Mouse (Mus musculus): ENCODE measurements around the gene Lamc1.
A peak's percentile ranks its signal among the peaks of the same experiment; 100 is the strongest.

Gene Lamc1

DNA sequence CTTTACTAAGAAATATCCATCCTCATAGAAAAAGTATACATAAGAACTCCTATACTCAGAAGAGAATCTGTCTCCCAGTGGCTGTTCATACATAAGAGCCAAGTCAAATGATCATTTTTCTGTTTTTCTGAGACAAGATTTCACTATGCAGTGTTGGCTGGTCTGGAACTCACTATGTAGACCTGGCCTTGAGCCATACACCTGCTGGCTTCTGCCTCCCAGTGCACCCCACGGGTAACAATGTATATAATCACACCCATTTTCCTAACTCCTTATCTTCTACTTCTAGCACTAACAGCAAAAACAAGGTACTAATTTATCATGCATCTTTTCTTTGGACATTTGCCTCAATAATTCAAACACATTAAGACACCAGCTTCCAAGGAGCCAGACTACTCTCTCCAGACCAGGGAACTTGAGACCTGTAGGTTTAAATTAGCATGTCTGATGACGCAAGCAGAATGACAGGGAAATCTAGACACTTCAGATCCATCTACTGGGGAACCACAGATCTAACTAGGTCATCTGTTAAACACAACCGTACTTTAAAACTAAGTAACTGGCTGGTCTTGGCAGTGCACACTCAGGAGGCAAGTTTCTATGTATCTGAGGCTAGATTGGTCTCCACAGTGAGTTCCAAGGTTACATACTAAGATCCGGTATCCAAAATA is 79.9 kb downstream of the Lamc1 start:
- DNase-seq = peak in 1 of 2 experiments; percentile 11

DNA sequence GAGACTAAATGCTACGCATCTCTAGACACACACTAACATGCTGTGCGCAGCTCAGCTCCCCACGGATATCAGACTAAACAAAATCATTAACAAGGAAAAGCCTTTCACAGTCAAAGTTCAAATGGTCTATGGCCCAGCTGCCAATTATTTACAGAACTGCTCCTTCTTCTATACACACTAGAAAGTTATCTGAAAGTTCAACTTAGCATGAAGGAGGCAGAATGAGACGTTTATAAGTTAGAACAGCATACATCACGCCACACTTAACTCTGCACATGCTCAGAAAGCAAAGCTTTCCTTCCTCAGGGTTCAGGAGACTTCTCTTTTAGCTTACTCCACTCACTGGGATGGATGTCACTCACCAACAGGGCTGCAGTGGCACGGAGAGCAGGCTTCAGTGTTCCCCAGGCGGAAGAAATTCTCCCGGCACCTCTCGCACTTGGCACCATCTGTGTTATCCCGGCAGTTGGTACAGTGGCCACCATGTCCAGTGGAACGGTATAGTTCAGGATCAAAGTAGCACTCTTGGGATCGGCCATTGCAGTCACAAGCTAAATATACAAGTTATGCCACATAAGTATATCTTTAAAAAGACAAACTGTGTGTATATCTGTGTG is 80.9 kb downstream of the Lamc1 start:
- DNase-seq = peak; percentile 58 to 67

DNA sequence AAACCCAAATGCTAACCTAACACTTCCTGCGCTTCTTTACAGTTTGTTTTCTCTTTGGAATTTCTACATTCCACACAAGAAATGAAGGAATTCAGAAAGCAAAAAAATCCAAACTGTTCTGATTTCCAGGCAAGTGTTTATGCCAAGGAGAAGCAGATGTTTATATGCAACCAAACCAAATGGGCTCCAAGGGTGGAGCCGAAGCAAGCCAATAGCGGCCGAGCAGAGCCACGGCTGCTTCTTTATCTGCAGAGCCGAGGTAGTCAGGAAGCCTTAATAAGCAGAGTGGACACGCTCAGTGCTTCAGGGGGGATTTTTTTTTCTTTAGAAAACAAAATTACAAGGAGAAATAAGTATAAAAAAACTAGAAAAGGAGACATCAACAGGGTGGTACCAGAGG is 91.2 kb downstream of the Lamc1 start:
- DNase-seq = no peak

DNA sequence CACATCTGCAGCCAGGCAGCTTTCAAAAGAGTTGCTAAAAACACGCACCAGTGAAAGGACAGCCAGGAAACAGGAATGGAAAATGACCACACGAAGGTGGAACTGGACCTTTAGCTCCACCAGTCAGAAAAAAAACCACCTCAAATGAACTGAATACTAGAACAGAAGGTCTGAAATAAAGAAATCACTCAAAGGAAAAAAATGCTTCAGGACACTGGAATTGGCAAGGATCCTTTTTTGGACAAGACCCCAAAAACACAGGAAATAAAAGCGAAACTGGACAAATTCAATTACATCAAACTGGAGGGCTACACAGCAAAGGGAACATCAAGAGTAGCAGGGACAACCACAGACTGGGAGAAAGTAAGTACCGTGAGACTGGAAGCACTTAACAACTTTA is 97.0 kb downstream of the Lamc1 start:
- DNase-seq = no peak

DNA sequence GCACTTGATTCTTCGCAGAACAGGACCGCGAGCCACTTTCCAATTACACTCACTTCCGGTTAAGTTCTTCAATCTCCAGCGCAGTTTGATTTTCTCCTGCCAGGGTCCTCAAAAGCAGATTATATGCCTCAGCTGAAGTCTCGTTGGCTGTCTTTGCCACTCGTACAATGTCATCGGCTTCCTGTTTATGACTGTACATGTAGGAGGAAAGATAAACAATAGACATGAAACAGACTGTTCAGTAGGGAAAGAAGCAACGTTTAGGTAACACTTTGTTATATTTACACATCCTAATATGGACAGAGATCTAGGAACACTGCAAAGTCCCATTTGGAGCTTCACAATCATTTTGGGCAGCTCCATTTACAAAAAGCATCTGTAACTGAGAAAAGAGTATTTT is 100.9 kb downstream of the Lamc1 start:
- no peak for DNase-seq

DNA sequence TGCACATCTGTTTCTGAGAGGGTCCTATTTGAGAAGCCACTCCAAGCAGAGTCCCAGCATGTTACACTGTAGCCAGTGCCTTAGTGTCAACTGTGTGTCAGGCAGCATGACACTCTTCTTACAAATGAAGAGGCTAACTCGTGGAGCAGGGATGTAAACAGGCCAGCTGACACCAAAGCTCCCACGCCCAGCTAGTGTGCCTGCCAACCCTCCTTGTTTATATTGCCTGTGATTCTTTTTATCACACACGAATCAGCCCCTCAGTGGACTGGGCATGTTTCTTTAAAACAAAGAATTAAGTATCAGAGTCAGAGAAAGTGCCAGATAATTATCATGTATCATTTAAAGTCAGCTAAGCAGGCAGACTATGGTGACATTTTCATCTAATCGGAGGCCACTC is 104.7 kb downstream of the Lamc1 start:
- DNase-seq = no peak

DNA sequence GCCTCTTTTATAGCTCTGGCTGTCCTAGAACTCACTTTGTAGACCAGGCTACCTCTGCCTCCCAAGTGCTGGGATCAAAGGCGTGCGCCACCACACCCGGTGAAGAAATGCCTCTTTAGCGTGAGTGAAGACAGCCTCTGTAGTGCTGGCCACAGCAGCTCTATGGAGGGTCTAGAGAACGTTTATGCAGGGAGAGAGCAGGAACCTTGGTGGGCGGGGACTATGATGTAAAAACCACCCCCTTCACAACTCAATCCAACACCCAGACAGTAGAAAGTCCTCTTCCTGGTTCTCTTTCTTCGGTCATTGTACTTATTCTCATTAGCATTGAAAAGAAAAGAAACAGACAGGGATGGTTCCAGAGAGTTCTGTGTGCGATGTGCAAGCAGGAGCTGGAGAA is 105.5 kb downstream of the Lamc1 start:
- DNase-seq = no peak

DNA sequence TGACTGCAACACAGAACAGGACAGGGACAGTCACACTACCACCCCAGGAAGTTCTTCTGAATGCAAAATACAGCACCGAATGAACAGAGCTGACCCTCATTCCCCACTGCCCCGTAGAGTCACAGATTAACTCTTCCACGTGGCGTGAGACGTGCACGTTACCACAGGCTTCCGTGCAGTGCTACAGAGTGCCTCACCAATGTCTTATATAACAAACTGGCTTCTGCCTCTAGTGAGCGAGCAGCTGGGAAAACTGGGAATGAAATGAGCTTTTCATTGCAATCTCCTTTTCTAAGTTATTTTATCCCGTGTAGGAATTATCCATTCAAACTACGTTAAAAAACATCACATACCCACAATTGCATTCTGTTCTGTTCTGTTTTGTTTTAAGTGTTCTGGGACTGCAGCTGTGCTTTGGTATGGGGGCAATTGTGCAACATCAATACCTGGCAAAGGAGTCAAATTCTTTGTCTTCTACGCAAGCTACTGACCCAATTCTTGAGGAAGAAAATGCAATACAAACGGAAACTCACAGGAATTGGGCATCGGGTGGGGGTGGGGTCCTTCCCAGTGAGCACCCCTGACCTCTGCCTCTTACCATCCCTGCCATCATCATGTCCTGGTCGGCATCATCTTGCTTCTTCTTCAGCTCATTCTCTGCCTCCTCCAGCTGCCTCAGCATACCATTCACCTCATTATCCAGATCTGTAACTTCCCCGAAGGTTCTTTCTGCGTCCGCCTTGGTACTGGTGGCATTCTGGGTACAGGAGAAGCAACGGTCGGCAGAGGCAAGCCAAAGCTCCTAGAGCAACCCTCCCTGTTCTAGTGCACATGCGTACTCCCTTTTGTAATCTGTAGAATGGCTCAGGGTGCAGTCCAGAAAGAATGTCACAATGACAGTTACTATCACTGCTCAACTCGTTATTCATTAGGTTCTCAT is 106.5 kb downstream of the Lamc1 start:
- DNase-seq = no peak

DNA sequence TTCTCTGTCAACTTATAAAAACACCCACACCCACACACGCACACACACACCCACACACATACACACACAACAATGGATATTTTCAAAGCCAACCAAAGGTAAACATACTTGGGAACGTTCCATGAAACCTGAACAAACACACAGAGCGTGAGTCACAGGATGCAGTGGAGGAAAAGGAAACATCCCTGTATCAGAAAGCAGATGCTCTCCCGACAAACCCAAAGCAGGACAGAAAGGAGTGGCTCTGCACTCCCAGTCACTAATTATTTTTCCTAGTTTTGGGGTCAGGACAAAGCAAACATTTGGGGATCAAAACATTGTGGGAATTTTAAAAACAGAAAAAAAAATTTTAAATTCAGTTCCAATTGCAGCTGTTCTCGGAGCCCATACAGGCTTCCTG is 108.3 kb downstream of the Lamc1 start:
- DNase-seq = no peak

DNA sequence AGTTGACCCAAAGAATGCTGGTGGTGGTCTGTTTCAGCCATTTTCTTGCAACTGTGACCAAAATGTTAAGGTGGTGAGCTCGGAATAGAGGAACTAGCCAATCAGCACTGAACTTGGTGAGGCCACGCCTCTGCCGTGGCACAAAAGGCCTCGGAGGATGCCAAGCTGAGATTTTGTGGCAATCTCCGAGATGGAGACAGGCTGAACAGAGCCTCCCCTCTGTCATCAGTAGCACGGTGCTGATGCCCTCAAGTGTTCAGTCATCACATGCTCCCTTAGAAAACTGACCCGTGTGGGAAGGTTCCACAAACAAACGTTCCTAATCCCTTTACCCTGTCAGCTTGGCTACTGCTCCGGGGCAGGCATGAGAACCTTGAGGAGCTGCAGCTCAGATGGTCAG is 113.2 kb downstream of the Lamc1 start:
- no peak for DNase-seq

DNA sequence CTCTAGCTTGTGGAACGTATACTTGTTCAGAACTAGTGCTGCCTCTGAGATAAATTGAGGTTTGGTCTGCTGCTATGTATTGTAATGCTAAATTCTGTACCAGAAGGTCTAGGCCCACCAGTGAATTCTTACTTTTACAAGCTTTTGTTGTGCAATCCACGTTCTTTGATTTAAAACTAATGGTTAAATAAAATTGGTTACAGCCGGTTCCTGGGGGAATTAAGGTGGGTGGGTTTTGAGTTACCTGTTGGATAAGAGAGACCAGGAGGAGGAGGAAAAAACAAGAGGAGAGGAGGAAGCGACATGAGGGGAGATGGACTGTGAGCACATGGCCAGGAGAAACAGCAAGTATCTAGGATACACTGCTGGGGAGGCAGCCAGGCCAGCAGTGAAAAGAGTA is 116.1 kb downstream of the Lamc1 start:
- no peak for DNase-seq

DNA sequence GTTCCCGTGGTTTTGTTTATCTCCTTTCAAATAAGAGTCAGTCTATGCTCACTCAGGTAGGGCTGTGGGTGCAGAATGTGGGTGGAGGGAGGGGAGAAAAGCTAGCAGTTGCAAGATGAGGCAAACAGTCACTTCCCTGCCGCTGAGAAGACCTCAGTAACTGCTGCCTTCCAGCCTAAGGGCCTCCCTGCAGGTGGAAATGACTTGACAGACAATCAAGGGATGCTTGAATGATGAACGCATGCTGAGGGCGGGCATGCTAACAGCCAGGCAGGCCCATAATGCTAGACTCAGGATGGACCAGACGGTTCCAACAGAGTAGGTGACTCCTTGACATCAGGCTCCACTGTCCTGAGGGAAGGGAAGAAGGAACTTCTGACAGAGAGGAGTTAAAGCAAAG is 116.9 kb downstream of the Lamc1 start:
- DNase-seq = no peak

DNA sequence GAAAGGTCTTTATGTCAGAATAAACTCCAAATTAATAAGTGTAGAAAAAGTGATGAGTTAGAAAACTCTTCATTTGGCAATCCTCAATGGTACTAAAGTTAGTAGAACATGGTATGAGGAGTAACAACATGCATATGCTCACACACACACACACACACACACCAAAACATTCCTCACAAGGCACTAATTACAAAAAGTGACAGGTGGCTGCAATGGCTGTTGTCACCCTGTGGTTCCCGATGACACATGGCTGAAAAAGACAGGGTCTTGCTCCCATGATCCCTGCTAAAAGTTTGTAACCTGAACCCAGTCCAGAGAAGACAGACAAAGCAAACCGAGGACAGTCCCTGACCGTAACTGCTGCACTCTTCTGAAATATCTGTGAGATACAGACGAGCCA is 121.6 kb downstream of the Lamc1 start:
- DNase-seq = no peak

DNA sequence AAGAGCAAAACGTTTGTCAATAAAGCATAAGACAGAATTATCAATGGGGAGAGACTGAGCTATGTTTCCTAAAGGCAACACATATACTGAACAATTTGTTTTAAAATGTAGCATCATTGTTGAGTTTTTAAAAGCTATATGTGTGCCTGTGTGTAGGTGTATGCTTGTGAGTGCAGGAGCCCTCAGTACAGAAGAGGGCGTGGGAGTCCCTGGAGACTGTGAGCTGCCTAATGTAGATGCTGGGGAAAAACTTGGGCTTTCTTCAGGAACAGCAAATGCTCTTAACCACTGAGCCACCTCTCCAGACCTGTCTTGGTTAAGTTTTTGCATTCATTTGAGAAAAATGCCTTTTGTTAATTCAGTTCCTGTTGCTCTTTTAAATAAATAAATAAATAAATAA is 122.4 kb downstream of the Lamc1 start:
- DNase-seq = no peak

DNA sequence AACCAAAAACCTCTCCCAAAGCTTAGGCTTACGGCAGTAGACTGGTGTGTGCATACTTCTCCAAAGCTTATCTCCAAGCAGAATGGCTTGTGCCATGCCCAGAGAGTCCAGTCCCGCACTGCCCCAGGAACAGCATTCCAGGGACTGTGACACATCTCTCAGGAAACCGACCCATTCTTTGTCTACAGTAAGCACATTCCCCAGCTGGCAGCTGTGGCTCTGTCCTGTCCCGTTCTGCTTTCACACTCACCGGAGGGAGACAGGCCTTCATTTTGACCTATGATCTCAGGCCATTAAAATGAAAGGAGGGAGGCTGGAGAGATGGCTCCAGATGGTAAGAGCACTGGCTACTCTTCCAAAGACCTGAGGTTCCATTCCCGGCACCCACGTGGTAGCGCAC is 130.4 kb downstream of the Lamc1 start:
- no peak for DNase-seq

DNA sequence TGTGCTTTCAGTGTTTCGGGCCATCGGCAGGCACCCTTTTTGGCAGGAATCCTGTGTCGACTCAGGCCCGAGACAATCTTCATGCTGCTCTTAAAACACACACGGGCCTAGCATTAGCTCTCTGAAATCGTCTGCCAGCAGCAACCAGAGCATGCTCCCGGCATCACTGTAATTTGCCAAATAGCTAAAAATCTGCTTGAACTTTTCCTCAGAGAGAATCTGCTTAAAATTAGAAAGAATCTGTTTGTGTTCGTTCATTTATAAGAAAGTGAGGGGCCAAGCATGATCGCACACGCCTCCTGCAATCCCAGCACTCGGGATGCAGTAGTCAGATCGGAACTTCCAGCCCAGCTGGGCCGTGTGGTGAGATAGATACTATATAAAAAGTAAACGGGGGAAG is 131.1 kb downstream of the Lamc1 start:
- no peak for DNase-seq

DNA sequence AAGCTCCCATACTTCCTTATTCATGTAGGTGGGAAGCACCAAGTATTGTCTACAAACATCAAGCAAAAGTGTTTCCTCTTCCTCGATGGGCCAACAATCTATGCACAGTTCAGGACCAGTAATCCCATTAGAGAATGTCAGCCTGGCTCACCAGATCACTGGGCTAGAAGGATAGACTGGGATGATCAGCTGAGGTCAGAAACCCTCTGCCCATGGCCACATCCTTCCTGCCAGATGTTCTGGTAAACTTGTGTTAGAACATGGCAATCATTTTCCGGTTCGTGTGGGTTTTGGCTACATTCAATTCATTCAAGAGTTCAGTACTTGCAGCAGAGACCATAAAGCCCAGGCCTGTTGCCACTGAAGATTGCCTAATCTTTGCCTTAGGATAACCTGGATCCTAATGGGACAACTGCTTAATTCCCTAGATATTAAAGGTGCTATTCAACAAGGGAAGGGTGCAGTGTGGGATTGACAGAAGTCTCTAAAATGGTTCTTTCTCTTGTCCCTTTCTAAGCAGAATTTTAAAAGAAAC is 135.2 kb downstream of the Lamc1 start:
- DNase-seq = no peak

DNA sequence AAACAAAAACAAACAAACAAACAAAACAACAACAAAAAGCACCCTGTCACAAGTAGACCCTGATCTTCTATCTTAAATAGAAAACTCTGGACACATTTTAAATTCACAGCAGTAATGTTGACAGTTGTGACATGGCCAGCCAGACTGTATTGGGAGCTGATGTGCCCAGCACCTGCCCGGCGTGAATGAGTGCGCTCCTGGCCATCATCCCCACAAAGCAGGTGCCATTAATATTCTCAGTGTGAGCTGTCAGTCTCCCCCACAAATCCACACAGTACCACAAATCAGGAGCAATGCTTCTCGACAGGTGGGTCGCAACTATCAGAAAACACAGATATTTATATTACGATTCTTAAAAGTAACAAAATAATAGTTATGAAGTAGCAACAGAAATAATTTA is 139.6 kb downstream of the Lamc1 start:
- no peak for DNase-seq

DNA sequence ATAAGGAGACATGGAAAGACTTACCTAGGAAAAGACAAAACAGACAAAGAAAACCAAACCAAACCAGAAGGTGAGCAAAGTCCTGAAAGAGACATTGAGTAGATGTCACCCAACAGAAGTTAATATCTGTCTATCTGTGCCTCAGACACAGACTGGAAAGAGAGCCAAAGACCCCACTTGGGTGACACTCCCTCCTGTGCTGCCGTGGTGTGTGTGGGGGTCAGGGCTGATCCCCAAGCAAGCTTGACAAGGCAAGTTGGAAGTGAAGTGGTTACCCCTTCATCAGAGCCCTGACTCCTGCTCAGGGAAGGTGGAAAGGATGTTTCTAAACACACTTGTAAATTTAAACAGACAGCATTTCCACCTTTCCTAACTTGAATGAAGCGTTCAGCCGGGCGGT is 140.2 kb downstream of the Lamc1 start:
- no peak for DNase-seq

DNA sequence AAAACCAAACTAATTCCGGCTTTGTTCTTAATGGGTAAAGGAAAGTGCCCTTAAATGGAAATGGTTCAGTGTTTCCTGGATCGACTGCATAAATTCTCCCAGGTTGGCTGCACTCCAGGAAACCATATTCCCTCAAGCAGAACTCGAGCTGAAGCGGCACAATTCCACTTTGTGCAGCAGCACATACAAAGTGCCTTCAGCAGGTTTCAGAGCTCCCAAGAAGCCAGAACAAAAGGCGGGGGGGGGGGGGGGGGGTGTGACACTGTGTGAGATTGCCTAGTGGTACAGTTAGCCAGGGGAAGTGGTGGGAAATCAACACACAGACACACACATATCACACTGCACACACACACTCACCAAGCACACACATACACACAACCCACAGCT is 140.7 kb downstream of the Lamc1 start:
- peak; percentile 82 to 88 for DNase-seq

DNA sequence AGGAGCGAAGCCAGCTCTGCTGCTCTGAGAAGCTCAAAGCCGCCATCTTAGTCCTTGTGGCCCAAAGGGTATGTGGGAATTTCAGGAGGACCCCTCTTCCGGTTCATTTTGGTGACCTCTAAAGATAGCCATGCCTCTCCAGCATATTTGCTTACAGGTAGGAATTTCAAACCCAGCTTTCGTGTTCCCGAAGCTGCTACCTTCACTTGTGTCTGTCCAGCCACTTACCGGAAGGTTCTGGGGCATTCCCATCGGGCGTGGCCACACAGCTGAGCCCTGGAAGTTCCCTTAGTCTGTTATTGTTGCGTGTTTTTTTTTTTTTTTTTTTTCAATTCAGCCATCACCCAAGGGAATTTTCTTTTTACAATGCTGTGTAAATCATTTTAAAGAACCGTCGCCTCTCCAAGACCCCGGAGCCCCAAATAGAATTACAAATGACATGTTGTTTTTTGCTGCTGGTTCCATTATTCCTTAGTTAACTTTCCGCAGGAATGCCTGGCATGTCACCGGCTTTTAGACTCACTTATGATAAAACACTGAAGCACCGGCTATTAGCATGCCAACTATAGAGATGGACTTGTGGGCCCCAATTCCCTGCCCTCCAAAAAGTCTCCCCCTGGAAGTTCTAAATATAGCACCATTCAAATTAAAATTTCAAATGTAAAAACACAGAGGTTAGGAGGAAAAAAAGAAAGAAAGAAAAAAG is 141.2 kb downstream of the Lamc1 start:
- DNase-seq = peak; percentile 24 to 46

DNA sequence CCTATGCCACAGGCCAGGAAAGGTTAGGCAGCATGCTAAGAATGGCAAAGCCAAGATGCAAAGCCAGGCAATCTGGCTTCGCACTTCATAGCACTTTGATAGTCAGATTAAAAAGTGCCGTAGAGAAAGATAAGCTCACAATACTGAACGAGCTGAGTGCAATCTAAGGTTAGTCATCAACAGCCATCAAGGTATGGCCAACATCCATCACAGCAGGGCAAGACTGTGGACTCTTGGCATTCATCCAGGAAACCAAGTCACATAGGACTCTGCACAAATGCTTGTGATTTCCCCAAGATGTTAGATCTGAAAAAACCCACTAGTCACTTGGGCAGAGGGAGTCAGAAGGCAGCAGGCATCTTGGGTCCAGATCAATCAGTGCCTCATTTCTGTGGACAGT is 144.5 kb downstream of the Lamc1 start:
- DNase-seq = no peak

Measured in kidney, adult 8-10 months (tissue).